Mouse (Mus musculus) midbrain, embryonic 12.5 days (tissue): ENCODE results near the gene Fbln2. TPM values are rescaled to one million over a fixed set of nuclear protein-coding genes. Genes with fewer than 3 reads are reported as not detected.

Experiments
- ATAC-seq: fragments of 200-750 bp; cut with Nextera tagmentation; 2 replicates; pipeline ENCODE4 v1.8.0; 2017; ENCODE audit warnings: low read depth, moderate TSS enrichment, moderate library complexity; ENCODE audit not compliant: low FRiP score
- H3K27ac ChIP-seq: fragments of 300-500 bp; sonication (generic); replicated peaks from 2 replicates; pipeline ENCODE4 v1.5.1; 2016; ENCODE audit warnings: mild to moderate bottlenecking
- H3K27me3 ChIP-seq: fragments of 300-500 bp; sonication (generic); 2 replicates; pipeline ENCODE4 v1.6.1; 2016; ENCODE audit warnings: mild to moderate bottlenecking
- H3K36me3 ChIP-seq: fragments of 300-500 bp; sonication (generic); 2 replicates; pipeline ENCODE4 v1.6.1; 2016
- H3K4me1 ChIP-seq: fragments of 300-500 bp; sonication (generic); 2 replicates; pipeline ENCODE4 v1.6.1; 2016
- H3K4me2 ChIP-seq: fragments of 300-500 bp; sonication (generic); replicated peaks from 2 replicates; pipeline ENCODE4 v1.6.1; 2016; ENCODE audit warnings: mild to moderate bottlenecking, moderate library complexity
- H3K4me3 ChIP-seq: fragments of 300-500 bp; sonication (generic); 2 replicates; pipeline ENCODE4 v1.5.1; 2016; ENCODE audit warnings: mild to moderate bottlenecking
- H3K9ac ChIP-seq: fragments of 300-500 bp; sonication (generic); replicated peaks from 2 replicates; pipeline ENCODE4 v1.6.1; 2016; ENCODE audit warnings: mild to moderate bottlenecking, moderate library complexity
- H3K9me3 ChIP-seq: fragments of 300-500 bp; sonication (generic); 2 replicates; pipeline ENCODE4 v1.6.1; 2016; ENCODE audit warnings: mild to moderate bottlenecking
- WGBS: fragments of 180-500 bp; shearing (Covaris S2); methylation state at CpG from one replicate; pipeline ENCODE4 v1.1.7; 2016; 5-methylcytosine and 5-hydroxymethylcytosine counted together
- polyA plus RNA-seq: library from polyadenylated mRNA; unstranded; fragments of >200 nt; fragmentation: Nextera tagmentation; extraction: Ambion mirVana; gene quantifications from 2 replicates; pipeline ENCODE4 v1.2.1, GENCODE M21; 2016

Gene Fbln2
- polyA plus RNA-seq, 1 experiment from 2014 or later, result 66.6 TPM

DNA sequence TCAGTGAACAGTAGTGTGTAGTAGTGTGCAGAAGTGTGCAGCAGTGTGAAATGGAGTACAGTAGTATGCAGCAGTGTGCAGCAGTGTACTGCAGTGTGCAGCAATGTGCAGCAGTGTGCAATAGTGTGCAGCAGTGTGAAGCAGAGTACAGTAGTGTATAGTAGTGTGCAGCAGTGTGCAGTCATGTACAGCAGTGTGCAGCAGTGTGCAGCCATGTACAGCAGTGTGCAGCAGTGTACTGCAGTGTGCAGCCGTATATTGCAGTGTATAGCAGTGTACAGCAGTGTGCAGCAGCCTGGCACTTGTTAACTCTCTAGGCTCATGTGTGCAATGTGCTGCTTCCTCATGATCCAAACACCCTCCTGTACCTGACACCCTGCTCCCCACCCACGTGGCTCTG is 13.8 kb upstream of the Fbln2 start:
- 0 out of 2 replicates have a peak, but pooled peaks cover 14% of the 10 kb centered on the region for H3K27me3 ChIP-seq
- H3K36me3 ChIP-seq, result no peaks in the 10 kb centered on the region
- ATAC-seq, result peak; percentile 61
- no peak overlapping the region for H3K9ac ChIP-seq
- no peak overlapping the region for H3K27ac ChIP-seq
- no peaks in the 10 kb centered on the region; the same call in 1 of the 2 replicates for H3K9me3 ChIP-seq
- H3K4me1 ChIP-seq, result peaks cover 26% of the 10 kb centered on the region
- no peak overlapping the region for H3K4me3 ChIP-seq
- 83% methylated on average over 2 of the region's 2 CpGs for WGBS
- no peak overlapping the region for H3K4me2 ChIP-seq

DNA sequence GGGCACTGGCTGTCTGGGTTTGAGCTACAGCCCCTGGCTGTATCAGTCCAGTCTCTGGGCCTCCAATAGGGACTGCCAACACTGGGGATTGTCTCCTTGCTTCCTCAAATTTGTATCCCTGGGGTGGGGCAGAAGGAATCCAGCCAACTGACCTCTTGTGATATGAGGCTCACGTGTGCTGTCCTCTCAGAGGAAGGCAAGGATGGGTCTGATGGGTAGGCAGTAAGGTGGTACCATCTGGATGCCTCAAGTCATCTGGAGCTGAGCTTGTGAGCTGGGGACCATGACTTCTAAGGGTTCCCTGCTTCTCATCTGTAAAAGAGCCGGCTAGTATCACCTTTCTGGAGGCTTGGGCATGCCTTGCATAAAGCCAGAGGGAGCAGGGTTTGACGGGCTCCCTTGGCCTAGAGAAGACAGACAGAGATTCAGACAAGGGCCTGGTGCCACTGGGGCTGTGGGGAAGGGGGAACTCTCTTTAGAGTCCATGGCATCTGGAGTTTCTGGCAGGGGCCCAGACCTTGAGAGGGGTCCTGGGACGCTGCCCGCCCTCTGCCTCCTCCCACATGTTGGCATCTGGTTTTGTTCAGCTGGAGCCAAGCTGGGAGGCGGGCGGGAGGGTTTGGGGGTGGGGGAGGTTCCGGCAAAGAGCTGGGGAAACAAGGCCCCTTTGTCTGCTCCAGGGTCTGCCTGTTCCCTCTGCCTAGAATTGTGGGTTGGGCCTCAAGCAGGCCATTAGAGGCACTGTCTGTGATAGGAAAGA is 11.6 kb upstream of the Fbln2 start:
- Histone ChIP-seq H3K4me2 (no peak overlapping the region), H3K27me3 (0 out of 2 replicates have a peak, but pooled peaks cover 17% of the 10 kb centered on the region), H3K9ac (no peak overlapping the region), H3K9me3 (no peaks in the 10 kb centered on the region; the same call in 1 of the 2 replicates), H3K4me1 (peaks cover 26% of the 10 kb centered on the region), H3K4me3 (no peak overlapping the region), H3K27ac (peak overlapping the region; percentile 54), H3K36me3 (no peaks in the 10 kb centered on the region)
- ATAC-seq, result peak; percentile 74
- WGBS, result 40% methylated on average over 8 of the region's 8 CpGs

DNA sequence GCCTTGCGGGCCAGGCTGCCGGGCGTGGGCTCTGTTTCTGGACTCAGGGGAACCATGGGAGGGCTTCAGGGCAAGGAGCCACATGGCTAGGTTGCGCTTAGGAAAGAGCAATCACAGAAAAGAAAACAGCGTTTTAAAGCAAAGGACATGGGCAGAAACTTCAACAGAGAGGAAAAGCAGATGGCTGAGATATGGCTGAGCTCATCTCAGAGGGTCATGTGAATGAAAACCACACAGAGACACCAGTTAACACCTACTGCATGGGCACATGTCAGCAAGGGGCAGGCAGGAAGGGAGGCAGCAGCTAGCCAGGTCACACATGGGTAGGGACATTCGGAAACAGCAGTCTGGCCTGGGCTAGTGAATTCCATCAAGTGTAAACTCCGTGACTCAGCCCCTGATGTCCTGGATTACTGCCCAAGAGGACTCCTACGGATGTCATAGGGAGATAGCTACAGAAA is 10.3 kb upstream of the Fbln2 start:
- no peak overlapping the region for H3K9ac ChIP-seq
- H3K4me1 ChIP-seq, result peaks cover 26% of the 10 kb centered on the region
- no peaks in the 10 kb centered on the region for H3K36me3 ChIP-seq
- no peak overlapping the region for H3K4me2 ChIP-seq
- H3K27me3 ChIP-seq, result 0 out of 2 replicates have a peak, but pooled peaks cover 17% of the 10 kb centered on the region
- no peak for ATAC-seq
- WGBS, result 81% methylated on average over 8 of the region's 8 CpGs
- no peak overlapping the region for H3K27ac ChIP-seq
- no peaks in the 10 kb centered on the region; the same call in 1 of the 2 replicates for H3K9me3 ChIP-seq
- H3K4me3 ChIP-seq, result no peak overlapping the region

DNA sequence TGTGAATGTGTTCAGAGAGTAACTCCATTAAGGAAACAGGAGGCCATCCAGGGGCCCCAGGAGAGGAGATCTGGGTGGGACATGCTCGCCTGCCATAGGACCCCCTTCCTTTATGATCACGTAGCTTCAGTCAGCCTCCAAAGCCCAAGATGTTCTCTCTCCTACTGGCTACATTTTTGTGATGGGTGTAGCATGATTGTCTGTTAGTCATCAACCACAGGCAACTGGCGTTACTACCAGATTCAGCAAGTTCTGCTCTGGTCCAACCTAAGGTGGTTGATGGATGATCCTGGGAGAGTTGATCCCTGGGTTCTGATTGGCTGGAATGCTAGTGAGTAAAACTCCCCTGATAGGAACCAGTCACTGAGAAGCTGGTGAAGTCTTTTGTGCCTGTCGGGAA is 9.7 kb upstream of the Fbln2 start:
- Histone ChIP-seq H3K36me3 (no peaks in the 10 kb centered on the region), H3K4me3 (no peak overlapping the region), H3K27ac (no peak overlapping the region), H3K27me3 (0 out of 2 replicates have a peak, but pooled peaks cover 12% of the 10 kb centered on the region), H3K9ac (no peak overlapping the region), H3K4me1 (peaks cover 26% of the 10 kb centered on the region), H3K4me2 (no peak overlapping the region), H3K9me3 (no peaks in the 10 kb centered on the region; the same call in 1 of the 2 replicates)
- ATAC-seq, result no peak
- WGBS, result 89% methylated on average over 4 of the region's 4 CpGs

DNA sequence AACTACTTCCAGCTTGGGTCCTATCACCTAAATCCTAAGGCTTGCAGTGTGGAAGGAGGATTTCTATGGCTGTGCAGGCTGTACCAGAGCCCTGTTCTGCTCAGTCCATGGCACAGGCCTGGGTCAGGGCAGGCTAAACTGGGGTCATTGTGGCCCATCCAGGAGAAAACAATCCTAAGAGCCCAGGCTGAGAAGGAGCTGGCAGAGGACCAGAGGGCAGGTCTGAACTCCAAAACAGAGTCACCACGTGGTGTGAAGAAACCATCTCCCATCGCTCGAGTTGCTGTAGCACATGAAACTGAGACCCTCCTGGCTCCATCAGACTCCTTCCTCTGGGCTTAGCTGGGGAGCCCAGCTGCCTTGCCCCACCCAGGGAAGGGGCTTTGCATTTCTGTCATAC is 6.9 kb upstream of the Fbln2 start:
- Histone ChIP-seq H3K9ac (no peak overlapping the region), H3K4me1 (peaks cover 20% of the 10 kb centered on the region), H3K27ac (no peak overlapping the region), H3K4me2 (no peak overlapping the region), H3K36me3 (no peaks in the 10 kb centered on the region), H3K27me3 (peaks cover 7% of the 10 kb centered on the region; the same call in 1 of the 2 replicates), H3K9me3 (no peaks in the 10 kb centered on the region), H3K4me3 (no peak overlapping the region)
- no peak for ATAC-seq
- 77% methylated on average over 3 of the region's 3 CpGs for whole genome bisulfite sequencing

DNA sequence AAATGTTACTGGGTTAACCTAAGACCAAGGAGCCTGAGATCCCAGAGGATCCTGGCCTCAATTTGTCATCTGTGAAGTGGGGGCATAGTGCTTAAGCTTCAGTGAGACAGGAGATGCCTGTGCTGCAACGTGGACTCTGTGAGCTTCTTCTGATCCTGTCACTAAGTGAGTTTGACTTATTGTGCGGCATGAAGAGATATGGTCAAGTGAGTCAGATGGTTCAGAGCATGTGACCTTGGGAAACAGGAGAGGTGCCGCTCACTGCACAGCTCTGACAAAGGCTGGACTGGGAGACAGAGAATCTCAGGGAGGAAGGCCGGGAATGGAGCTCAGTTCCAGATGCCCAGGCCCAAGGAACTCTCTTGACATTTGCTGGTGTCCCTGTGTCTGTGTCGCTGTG is 6.5 kb upstream of the Fbln2 start:
- Histone ChIP-seq H3K27ac (no peak overlapping the region), H3K4me2 (no peak overlapping the region), H3K4me1 (peaks cover 15% of the 10 kb centered on the region), H3K4me3 (no peak overlapping the region), H3K27me3 (peaks cover 7% of the 10 kb centered on the region; the same call in 1 of the 2 replicates), H3K9ac (no peak overlapping the region), H3K9me3 (no peaks in the 10 kb centered on the region), H3K36me3 (no peaks in the 10 kb centered on the region)
- WGBS, result 84% methylated on average over 5 of the region's 5 CpGs
- no peak for ATAC-seq

DNA sequence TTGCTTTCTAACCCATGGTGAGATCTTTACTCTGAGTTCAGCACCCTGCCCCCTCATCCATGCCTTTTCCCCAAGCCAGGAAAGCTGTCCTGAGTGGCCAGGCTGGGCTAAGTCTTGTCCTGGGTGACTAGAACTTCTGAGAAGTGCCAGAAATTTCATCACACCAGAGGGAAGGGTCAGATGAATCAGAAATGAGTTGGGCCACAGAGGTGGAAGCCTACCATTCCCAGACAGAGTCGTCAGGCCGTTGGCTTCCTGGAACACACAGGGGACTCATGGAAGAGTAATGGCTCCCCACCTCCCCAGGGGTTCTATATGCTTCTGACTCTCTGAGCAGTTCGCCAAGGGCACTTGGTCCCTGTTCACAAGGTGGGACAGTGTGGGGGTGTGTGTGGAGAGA is 4.8 kb upstream of the Fbln2 start:
- 61% methylated on average over 3 of the region's 3 CpGs for WGBS
- ATAC-seq, result no peak
- Histone ChIP-seq H3K27me3 (peaks cover 16% of the 10 kb centered on the region), H3K9me3 (no peaks in the 10 kb centered on the region), H3K36me3 (no peaks in the 10 kb centered on the region), H3K4me2 (no peak overlapping the region), H3K27ac (no peak overlapping the region), H3K4me3 (no peak overlapping the region), H3K9ac (no peak overlapping the region), H3K4me1 (peaks cover 10% of the 10 kb centered on the region)

DNA sequence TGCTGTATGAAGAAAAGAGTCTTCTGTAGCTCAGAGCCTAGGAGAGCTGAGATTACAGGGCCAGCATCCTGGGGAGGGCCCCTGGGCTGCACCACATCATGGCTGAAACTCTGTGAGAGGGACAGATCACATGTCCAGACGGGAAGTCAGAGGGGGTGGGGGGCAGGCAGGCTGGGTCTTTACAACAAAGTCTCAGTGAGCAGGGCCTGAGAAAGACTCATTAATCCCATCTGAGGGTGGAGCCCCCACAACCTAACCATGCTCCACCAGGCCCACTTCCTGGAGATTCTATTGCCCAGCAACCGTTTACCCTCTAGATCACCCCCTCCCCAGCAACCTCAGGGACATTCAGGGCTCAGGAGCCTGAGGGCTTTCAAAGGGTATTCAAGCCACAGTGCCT is 2.5 kb upstream of the Fbln2 start:
- ATAC-seq, result peak; percentile 47; the same call in 1 of the 2 replicates
- WGBS, result 0% methylated on average over 2 of the region's 2 CpGs
- 0 out of 2 replicates have a peak overlapping the region, but pooled peaks have one; percentile 0 for H3K27ac ChIP-seq
- no peak overlapping the region for H3K9ac ChIP-seq
- peaks cover 32% of the 10 kb centered on the region for H3K27me3 ChIP-seq
- no peak overlapping the region for H3K4me3 ChIP-seq
- no peaks in the 10 kb centered on the region for H3K36me3 ChIP-seq
- no peaks in the 10 kb centered on the region for H3K9me3 ChIP-seq
- H3K4me1 ChIP-seq, result peaks cover 20% of the 10 kb centered on the region
- no peak overlapping the region for H3K4me2 ChIP-seq

DNA sequence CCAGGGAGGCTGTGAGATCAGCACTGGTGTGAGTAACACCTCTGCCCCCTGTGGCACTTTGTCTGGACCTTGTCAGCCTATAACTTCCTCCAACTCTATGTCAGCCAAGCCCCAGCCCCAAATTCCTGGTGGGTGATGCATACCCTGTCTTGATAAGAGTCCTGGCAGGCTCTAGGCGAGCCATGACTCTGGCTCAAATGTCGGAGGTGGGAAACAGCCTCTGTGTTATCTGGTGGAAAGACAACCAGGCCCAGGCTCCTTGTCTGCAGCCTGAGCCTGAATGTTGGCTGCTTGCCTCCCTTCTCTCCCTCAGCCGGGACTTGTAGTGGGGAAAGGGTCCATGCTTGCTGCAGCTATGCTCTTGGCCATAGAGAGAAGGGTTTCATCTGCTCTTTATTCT is 1.4 kb upstream of the Fbln2 start:
- Histone ChIP-seq H3K4me2 (no peak overlapping the region), H3K27me3 (peaks cover 32% of the 10 kb centered on the region), H3K36me3 (no peaks in the 10 kb centered on the region), H3K27ac (no peak overlapping the region), H3K4me1 (peaks cover 20% of the 10 kb centered on the region), H3K9me3 (no peaks in the 10 kb centered on the region), H3K9ac (no peak overlapping the region), H3K4me3 (no peak overlapping the region)
- ATAC-seq, result no peak
- WGBS, result 83% methylated on average over 3 of the region's 3 CpGs

DNA sequence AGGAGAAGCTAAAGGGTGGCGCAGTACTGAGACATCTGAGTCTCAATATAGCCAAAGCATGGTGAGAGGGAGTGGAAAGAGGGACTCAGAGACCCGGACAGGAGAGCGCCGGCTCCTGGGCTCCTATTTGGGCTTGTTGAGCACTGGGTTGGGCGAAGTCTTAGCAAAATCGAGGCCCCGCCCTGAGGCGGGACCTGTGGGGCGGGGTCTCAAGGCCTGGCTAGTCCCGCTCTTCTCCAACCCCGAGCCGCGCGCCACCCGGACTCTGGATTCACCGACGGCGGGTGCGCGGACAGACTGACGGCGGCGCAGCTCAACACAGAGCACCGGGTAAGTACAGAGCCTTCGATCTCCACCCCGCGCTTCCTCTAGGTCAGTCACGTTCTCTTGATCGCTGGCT is 316 bp downstream of the Fbln2 start:
- ATAC-seq, result peak; percentile 68
- Histone ChIP-seq H3K9me3 (no peaks in the 10 kb centered on the region), H3K4me2 (peak overlapping the region; percentile 52), H3K4me3 (peak overlapping the region; percentile 32), H3K27me3 (peaks cover 32% of the 10 kb centered on the region), H3K27ac (no peak overlapping the region), H3K9ac (0 out of 2 replicates have a peak overlapping the region, but pooled peaks have one; percentile 31), H3K4me1 (peaks cover 20% of the 10 kb centered on the region), H3K36me3 (no peaks in the 10 kb centered on the region)
- WGBS, result 1% methylated on average over 29 of the region's 29 CpGs

DNA sequence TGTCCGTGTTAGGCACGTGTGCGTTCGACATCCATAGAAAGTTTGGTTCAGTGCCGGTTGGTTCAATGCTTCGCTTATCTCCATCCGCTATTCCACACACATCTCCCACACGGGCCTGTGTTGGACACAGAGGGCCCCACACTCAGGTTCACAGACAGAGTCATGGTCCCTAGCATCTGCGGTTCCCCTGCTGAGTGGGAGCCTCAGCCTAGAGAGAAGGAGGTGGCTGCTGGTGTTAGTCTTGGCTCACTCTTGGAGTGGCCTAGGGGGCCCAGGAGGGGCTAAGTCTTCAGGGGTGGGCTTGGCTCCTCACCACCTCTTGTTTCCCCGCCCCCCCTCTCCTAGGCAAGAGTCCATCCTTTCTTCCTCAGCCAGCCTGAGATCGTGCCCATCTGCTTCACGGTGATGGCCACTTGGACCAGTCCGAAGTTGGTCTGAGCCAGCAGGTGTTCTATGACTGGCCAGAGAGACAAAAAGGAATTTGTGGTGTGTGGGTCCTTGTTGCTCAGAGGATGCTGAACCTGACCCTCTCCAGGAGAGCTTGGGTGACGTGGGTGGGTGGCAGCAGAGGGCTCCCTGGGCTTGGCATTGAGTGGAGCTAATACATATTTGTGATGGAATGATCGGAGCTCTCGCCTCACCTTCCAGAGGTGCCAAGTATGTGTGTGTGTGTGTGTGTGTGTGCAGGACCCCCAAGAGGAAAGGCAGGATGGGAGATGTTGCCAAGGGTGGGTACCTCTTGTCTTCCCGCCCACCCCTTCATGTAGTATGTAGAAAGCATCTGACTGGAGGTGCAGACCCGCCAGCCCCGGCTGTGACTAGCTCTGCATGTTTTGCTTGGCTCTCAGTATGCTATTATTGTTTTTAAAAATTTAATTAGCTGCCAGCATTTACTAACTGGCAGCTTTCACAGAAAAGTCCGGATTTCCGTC is 1.3 kb downstream of the Fbln2 start:
- Histone ChIP-seq H3K4me3 (peak overlapping the region; percentile 32; the same call in 1 of the 2 replicates), H3K27ac (no peak overlapping the region), H3K4me1 (peaks cover 22% of the 10 kb centered on the region), H3K9ac (no peak overlapping the region; the same call in 1 of the 2 replicates), H3K36me3 (no peaks in the 10 kb centered on the region), H3K27me3 (peaks cover 31% of the 10 kb centered on the region), H3K4me2 (peak overlapping the region; percentile 52), H3K9me3 (no peaks in the 10 kb centered on the region)
- WGBS, result 62% methylated on average over 21 of the region's 21 CpGs
- no peak for ATAC-seq

DNA sequence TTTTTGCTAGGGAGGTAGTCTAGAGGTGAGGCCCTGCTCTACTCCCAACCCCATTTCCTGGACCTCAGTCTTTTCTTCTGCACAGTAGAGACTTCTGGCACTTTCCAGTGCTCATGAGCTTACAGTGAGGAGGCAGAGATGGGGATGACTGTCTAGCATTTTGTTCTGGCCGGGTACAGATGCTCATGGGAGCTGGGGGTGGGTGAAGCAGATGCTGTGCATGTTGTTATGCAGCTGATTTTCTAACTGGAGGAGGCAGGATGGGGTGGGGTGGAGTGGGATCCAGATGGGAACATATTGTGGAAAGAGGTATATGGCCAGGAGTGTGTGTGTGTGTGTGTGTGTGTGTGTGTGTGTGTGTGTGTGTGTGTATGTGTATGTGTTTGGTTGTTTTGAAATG is 3.2 kb downstream of the Fbln2 start:
- Histone ChIP-seq H3K4me3 (no peak overlapping the region), H3K36me3 (no peaks in the 10 kb centered on the region), H3K27ac (no peak overlapping the region), H3K9me3 (no peaks in the 10 kb centered on the region), H3K4me1 (peaks cover 14% of the 10 kb centered on the region), H3K9ac (no peak overlapping the region), H3K27me3 (peaks cover 28% of the 10 kb centered on the region), H3K4me2 (no peak overlapping the region)
- ATAC-seq, result no peak
- 65% methylated on average over 1 of the region's 1 CpGs for WGBS
